Mouse (Mus musculus) kidney, postnatal 0 days (tissue): Measurements from ENCODE around the gene Pih1d1. TPM values are rescaled to one million over a fixed set of nuclear protein-coding genes. Genes with fewer than 3 reads are reported as not detected.

Source experiments
- ATAC-seq: fragments of 200-750 bp; cut with Nextera tagmentation; replicated peaks from 2 replicates; pipeline ENCODE4 v1.8.0; 2017; ENCODE audit warnings: low read depth, moderate number of reproducible peaks, moderate TSS enrichment, moderate library complexity; ENCODE audit not compliant: low FRiP score
- DNase-seq: peaks from one replicate; pipeline ENCODE4 v3.0.0-alpha.2; 2016; ENCODE audit warnings: low spot score
- H3K27ac ChIP-seq: fragments of 300-500 bp; sonication (generic); 2 replicates; pipeline ENCODE4 v1.5.1; 2014; ENCODE audit warnings: mild to moderate bottlenecking
- H3K27me3 ChIP-seq: fragments of 300-500 bp; sonication (generic); 2 replicates; pipeline ENCODE4 v1.6.1; 2014; ENCODE audit warnings: low read length, mixed read lengths; ENCODE audit not compliant: insufficient read depth
- H3K36me3 ChIP-seq: fragments of 300-500 bp; sonication (generic); 2 replicates; pipeline ENCODE4 v1.6.1; 2014; ENCODE audit warnings: low read length, mixed read lengths; ENCODE audit not compliant: insufficient read depth
- H3K4me1 ChIP-seq: fragments of 300-500 bp; sonication (generic); replicated peaks from 2 replicates; pipeline ENCODE4 v1.6.1; 2014; ENCODE audit warnings: antibody characterized with exemption, low read length, mixed read lengths; ENCODE audit not compliant: insufficient read depth
- H3K4me2 ChIP-seq: fragments of 300-500 bp; sonication (generic); 2 replicates; pipeline ENCODE4 v1.6.1; 2014; ENCODE audit warnings: mild to moderate bottlenecking, low read length, moderate library complexity, mixed read lengths
- H3K4me3 ChIP-seq: fragments of 300-500 bp; sonication (generic); replicated peaks from 2 replicates; pipeline ENCODE4 v1.5.1; 2014; ENCODE audit warnings: low read depth, low read length
- H3K9ac ChIP-seq: fragments of 300-500 bp; sonication (generic); 2 replicates; pipeline ENCODE4 v1.6.1; 2014; ENCODE audit warnings: low read depth, low read length
- H3K9me3 ChIP-seq: fragments of 300-500 bp; sonication (generic); replicated peaks from 2 replicates; pipeline ENCODE4 v1.6.1; 2016; ENCODE audit warnings: low read length, inconsistent platforms, mixed read lengths
- CTCF ChIP-seq: IDR thresholded peaks from 2 replicates; pipeline ENCODE4 v1.5.1; 2016; ENCODE audit warnings: antibody characterized with exemption, low read depth, mild to moderate bottlenecking, moderate library complexity
- WGBS: fragments of 180-500 bp; shearing (Covaris S2); extraction: QIAGEN DNeasy Blood & Tissue Kit; methylation state at CpG from one replicate; pipeline ENCODE4 v1.1.7; 2014; 5-methylcytosine and 5-hydroxymethylcytosine counted together
- polyA plus RNA-seq: library from polyadenylated mRNA; unstranded; fragments of >200 nt; fragmentation: Nextera tagmentation; extraction: Ambion mirVana; gene quantifications from 2 replicates; pipeline ENCODE4 v1.2.1, GENCODE M21; 2015

Pih1d1 gene
- polyA plus RNA-seq, 1 experiment from 2014 or later = 81.3 TPM

GRCm38 (mm10) chr7:45144368-45145174, 9.5 kb upstream of the Pih1d1 start:
- no peak for DNase-seq
- no peaks in the 10 kb centered on the region for H3K27me3 ChIP-seq
- peaks cover 37% of the 10 kb centered on the region for H3K36me3 ChIP-seq
- ATAC-seq = no peak
- 0 out of 2 replicates have a peak, but pooled peaks cover 4% of the 10 kb centered on the region for H3K4me1 ChIP-seq
- H3K4me3 ChIP-seq = no peak overlapping the region
- TF ChIP-seq CTCF = no peak
- H3K9ac ChIP-seq = no peak overlapping the region
- no peak overlapping the region for H3K4me2 ChIP-seq
- no peaks in the 10 kb centered on the region for H3K9me3 ChIP-seq
- 78% methylated on average over 13 of the region's 13 CpGs for WGBS
- H3K27ac ChIP-seq = no peak overlapping the region

- Histone ChIP-seq H3K4me3 (no peak overlapping the region), H3K27ac (no peak overlapping the region), H3K4me1 (peaks cover 5% of the 10 kb centered on the region; the same call in 1 of the 2 replicates), H3K4me2 (no peak overlapping the region), H3K36me3 (peaks cover 37% of the 10 kb centered on the region), H3K27me3 (no peaks in the 10 kb centered on the region), H3K9me3 (no peaks in the 10 kb centered on the region), H3K9ac (no peak overlapping the region)
- no peak for DNase-seq
- WGBS = 94% methylated on average over 8 of the region's 8 CpGs
- TF ChIP-seq CTCF = no peak
- no peak for ATAC-seq
These were observed 8.6 kb upstream of the Pih1d1 start for GRCm38 (mm10) chr7:45145460-45145859.

- Histone ChIP-seq H3K9ac (no peak overlapping the region), H3K4me3 (no peak overlapping the region), H3K4me2 (no peak overlapping the region), H3K27me3 (no peaks in the 10 kb centered on the region), H3K36me3 (peaks cover 37% of the 10 kb centered on the region), H3K27ac (peak overlapping the region; percentile 64; the same call in 1 of the 2 replicates), H3K4me1 (peaks cover 11% of the 10 kb centered on the region), H3K9me3 (no peaks in the 10 kb centered on the region)
- no peak for TF ChIP-seq CTCF
- WGBS = 88% methylated on average over 11 of the region's 11 CpGs
- DNase-seq (no peak), ATAC-seq (peak; percentile 17; the same call in 1 of the 2 replicates)
These were observed 6.8 kb upstream of the Pih1d1 start for GRCm38 (mm10) chr7:45147267-45147666.

GRCm38 (mm10) chr7:45147899-45148298, 6.2 kb upstream of the Pih1d1 start:
- no peak overlapping the region for H3K4me2 ChIP-seq
- WGBS = 67% methylated on average over 11 of the region's 11 CpGs
- H3K4me1 ChIP-seq = peaks cover 11% of the 10 kb centered on the region
- no peak overlapping the region for H3K4me3 ChIP-seq
- H3K9me3 ChIP-seq = no peaks in the 10 kb centered on the region
- DNase-seq = no peak
- peaks cover 34% of the 10 kb centered on the region for H3K36me3 ChIP-seq
- peak; percentile 52 for ATAC-seq
- no peaks in the 10 kb centered on the region for H3K27me3 ChIP-seq
- no peak for TF ChIP-seq CTCF
- no peak overlapping the region for H3K9ac ChIP-seq
- peak overlapping the region; percentile 69 for H3K27ac ChIP-seq

DNA sequence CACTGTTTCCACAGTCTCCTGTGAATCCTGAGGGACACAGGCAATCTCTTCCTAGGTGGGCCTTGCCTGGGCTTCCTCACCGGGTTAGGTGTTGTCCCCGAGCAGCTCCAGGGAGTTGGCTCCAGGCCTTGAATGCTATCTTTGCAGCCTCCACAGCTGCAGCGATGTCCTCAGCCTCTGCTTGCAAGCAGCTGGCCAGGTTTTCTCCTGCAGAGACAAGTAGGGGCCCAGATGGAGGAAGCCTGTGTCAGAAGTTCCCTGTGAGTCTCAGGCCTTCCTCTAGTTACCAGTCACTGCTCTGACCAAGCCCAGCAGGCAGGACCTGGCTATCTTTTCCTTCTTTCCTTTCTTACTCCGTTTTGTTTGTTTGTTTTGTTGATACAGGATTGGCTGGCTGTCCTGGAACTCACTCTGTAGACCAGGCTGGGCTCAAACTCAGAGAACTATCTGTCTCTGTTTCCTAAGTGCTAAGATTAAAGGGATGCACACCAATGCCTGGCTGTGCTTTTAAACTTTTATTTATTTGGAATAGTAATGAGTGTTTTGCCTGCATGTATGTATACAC, 5.5 kb upstream of the Pih1d1 start:
- TF ChIP-seq CTCF = no peak
- H3K4me3 ChIP-seq = no peak overlapping the region
- H3K4me1 ChIP-seq = peaks cover 11% of the 10 kb centered on the region
- H3K36me3 ChIP-seq = peaks cover 28% of the 10 kb centered on the region
- H3K9ac ChIP-seq = no peak overlapping the region
- DNase-seq (no peak), ATAC-seq (no peak)
- H3K27ac ChIP-seq = peak overlapping the region; percentile 69
- H3K4me2 ChIP-seq = no peak overlapping the region
- H3K9me3 ChIP-seq = no peaks in the 10 kb centered on the region
- H3K27me3 ChIP-seq = no peaks in the 10 kb centered on the region
- WGBS = 55% methylated on average over 4 of the region's 4 CpGs

- Histone ChIP-seq H3K27ac (peak overlapping the region; percentile 69), H3K4me2 (no peak overlapping the region), H3K9ac (no peak overlapping the region), H3K4me3 (no peak overlapping the region), H3K27me3 (no peaks in the 10 kb centered on the region), H3K36me3 (peaks cover 21% of the 10 kb centered on the region), H3K4me1 (peaks cover 11% of the 10 kb centered on the region), H3K9me3 (no peaks in the 10 kb centered on the region)
- TF ChIP-seq CTCF = no peak
- WGBS = 64% methylated on average over 6 of the region's 6 CpGs
- ATAC-seq (no peak), DNase-seq (peak; percentile 69)
These were observed 4.6 kb upstream of the Pih1d1 start for GRCm38 (mm10) chr7:45149545-45149944.
